Mouse (Mus musculus) cerebellum, adult 8-10 months (tissue): Measurements from ENCODE around the gene Wars2.
A peak's percentile ranks its signal among the peaks of the same experiment; 100 is the strongest.

Experiments used
- DNase-seq: peaks from one replicate; pipeline ENCODE4 v3.0.0; 2022

Gene Wars2

GRCm38 (mm10) chr3:99140940-99141854 lies at the start of gene Wars2:
Gene Wars2, plus strand, starts transcription at chr3:99141068.
- DNase-seq, result peak; percentile 93

- DNase-seq, result no peak
Observed at GRCm38 (mm10) chr3:99096816-99097215, 44.1 kb upstream of the Wars2 start.

- no peak for DNase-seq
Observed at GRCm38 (mm10) chr3:99110353-99111213, 30.3 kb upstream of the Wars2 start.

- DNase-seq, result no peak
Observed at GRCm38 (mm10) chr3:99111214-99111608, 29.7 kb upstream of the Wars2 start.

- DNase-seq, result no peak
Observed at GRCm38 (mm10) chr3:99113266-99113837, 27.5 kb upstream of the Wars2 start.

GRCm38 (mm10) chr3:99120942-99121341 lies 19.9 kb upstream of the Wars2 start:
- no peak for DNase-seq

- DNase-seq, result no peak
Observed at GRCm38 (mm10) chr3:99130521-99130920, 10.3 kb upstream of the Wars2 start.

GRCm38 (mm10) chr3:99131973-99132372 lies 8.9 kb upstream of the Wars2 start:
- no peak for DNase-seq

- DNase-seq, result no peak
Observed at GRCm38 (mm10) chr3:99133913-99134312, 7.0 kb upstream of the Wars2 start.

GRCm38 (mm10) chr3:99147886-99148285 lies 7.0 kb downstream of the Wars2 start:
- no peak for DNase-seq

- no peak for DNase-seq
Observed at GRCm38 (mm10) chr3:99149035-99149434, 8.2 kb downstream of the Wars2 start.

- no peak for DNase-seq
Observed at GRCm38 (mm10) chr3:99156286-99156685, 15.4 kb downstream of the Wars2 start.

GRCm38 (mm10) chr3:99156987-99157386 lies 16.1 kb downstream of the Wars2 start:
- DNase-seq, result no peak

- DNase-seq, result no peak
Observed at GRCm38 (mm10) chr3:99157451-99158015, 16.7 kb downstream of the Wars2 start.

- no peak for DNase-seq
Observed at GRCm38 (mm10) chr3:99160016-99160415, 19.1 kb downstream of the Wars2 start.

- no peak for DNase-seq
Observed at GRCm38 (mm10) chr3:99162191-99162590, 21.3 kb downstream of the Wars2 start.

- no peak for DNase-seq
Observed at GRCm38 (mm10) chr3:99167734-99168133, 26.9 kb downstream of the Wars2 start.

GRCm38 (mm10) chr3:99173178-99173577 lies 32.3 kb downstream of the Wars2 start:
- no peak for DNase-seq

- no peak for DNase-seq
Observed at GRCm38 (mm10) chr3:99174658-99175304, 33.9 kb downstream of the Wars2 start.

- DNase-seq, result no peak
Observed at GRCm38 (mm10) chr3:99183355-99184016, 42.6 kb downstream of the Wars2 start.

GRCm38 (mm10) chr3:99184373-99184772 lies 43.5 kb downstream of the Wars2 start:
- peak; percentile 24 for DNase-seq

GRCm38 (mm10) chr3:99188097-99188496 lies 47.2 kb downstream of the Wars2 start:
- no peak for DNase-seq
